Mouse (Mus musculus) spleen, adult 2 months (tissue): ENCODE results near the gene Hsd17b11.

ENCODE experiments used
- CTCF ChIP-seq: fragments of 200-500 bp; IDR thresholded peaks from 2 replicates; pipeline ENCODE4 v1.5.1; 2011; ENCODE audit warnings: mild to moderate bottlenecking, inconsistent platforms; ENCODE audit not compliant: insufficient read depth, insufficient read length, insufficient replicate concordance; ENCODE audit errors: extremely low read depth
- POLR2A ChIP-seq: fragments of 200-500 bp; IDR thresholded peaks from 2 replicates; pipeline ENCODE4 v1.6.1; 2011; ENCODE audit warnings: low read depth, low read length, inconsistent platforms

- TF ChIP-seq CTCF = no peak
- TF ChIP-seq POLR2A = no peak
Measured at GRCm38 (mm10) chr5:103954638-103955037, 67.1 kb downstream of the Hsd17b11 start.
